Mouse (Mus musculus) activated CD4-positive, CD25-positive, alpha-beta regulatory T cell, adult 4 months (primary cell): ENCODE results near the gene Lmna. TPM values are rescaled to one million over a fixed set of nuclear protein-coding genes. Genes with fewer than 3 reads are reported as not detected.
A peak's percentile ranks its signal among the peaks of the same experiment; 100 is the strongest.

ENCODE experiments used
- ATAC-seq: one replicate; pipeline ENCODE4 v1.8.0; 2017
- polyA plus RNA-seq, 2 experiments: library from polyadenylated mRNA; unstranded; fragments of 100-300 nt; shearing (Covaris generic); gene quantifications; one replicate each; pipeline ENCODE4 v1.2.1; 2017

Gene Lmna
- polyA plus RNA-seq, 2 experiments from 2014 or later = 4.6 to 6.4 TPM

GRCm38 (mm10) chr3:88500087-88500486, 9.7 kb downstream of the Lmna start:
- ATAC-seq = no peak

- ATAC-seq = no peak
These were observed 10.2 kb downstream of the Lmna start for GRCm38 (mm10) chr3:88499580-88499979.

DNA sequence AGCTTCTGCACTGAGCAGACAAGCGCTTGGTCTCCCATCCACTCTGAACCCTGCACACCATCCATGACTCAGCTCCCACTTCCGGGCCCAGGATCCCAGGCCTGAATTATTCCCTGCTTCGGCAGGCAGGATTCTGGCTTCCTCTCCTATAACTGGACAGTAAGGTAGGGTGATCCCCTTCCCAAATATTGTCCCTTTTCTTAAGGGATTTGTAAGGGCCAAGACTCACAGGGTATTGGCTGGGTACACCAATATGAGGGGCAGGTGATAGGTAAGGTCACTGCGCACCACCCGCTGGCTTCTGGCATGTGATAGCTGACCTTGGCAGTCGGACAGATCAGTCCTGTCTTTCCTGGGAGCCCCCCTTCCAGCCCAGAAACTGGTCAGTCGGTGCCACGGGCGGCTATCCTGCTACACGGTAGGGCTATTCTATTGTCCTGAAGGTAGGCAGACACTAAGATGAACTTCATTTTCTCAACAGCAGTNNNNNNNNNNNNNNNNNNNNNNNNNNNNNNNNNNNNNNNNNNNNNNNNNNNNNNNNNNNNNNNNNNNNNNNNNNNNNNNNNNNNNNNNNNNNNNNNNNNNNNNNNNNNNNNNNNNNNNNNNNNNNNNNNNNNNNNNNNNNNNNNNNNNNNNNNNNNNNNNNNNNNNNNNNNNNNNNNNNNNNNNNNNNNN, 13.9 kb downstream of the Lmna start:
- ATAC-seq = no peak

GRCm38 (mm10) chr3:88494836-88495628, 14.7 kb downstream of the Lmna start:
- no peak for ATAC-seq

DNA sequence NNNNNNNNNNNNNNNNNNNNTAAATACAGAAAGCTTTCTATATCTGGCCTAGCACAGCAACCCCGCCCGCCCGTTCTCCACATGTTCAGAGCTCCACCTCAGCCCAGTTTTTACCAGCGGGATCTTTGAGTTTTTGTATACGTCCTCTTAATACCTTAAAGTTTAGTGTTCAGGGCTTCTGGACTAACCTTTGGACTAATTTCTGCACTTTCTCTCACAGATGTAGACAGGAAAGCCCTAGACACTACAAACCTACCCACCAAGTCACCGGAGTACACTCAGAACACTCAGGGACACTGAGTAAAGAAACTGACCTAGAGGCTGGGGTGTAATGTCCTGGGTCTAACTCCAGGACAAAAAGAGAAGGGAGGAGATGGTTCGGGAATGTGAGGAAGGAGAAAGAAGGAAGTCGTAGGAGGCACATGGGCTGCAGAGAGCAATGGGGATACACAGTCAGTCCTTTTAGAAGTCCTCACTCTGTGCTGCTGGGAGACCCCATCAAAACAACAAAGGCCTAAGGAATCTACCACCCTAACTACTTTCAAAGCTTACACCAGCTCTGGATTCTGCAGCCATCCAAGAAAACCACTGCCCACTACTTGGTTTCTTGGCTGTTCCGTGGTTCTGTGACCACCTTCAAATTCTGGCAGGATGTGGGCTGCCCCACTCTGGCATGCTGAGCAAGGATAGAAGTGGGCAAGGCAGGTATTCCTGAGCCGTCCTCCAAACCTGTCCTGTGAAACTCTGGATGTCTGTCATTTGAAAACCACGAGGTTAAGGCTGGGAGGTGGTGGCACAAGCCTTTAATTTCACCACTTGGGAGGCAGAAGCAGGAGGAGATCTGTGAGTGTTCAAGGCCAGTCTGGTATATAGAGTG, 15.8 kb downstream of the Lmna start:
- no peak for ATAC-seq

DNA sequence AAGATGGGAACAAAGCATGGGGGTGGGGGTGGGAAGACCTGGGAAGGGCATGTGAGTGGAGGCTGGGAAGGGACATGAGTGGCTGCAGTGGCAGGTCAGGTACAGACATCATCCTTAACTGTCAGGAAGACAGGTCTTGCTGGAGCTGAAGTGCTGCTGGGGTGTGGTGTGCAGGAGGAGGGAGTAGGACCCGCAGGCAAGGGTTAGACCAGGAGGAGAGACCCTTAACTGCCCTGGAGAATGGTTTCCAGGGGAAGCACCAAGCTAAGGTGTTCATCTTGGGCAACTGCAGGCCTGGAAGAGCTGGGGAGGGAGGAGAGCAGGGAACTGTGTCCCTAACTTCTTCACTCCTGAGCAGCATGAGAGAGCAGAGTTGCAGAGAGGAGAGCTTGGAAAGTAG, 22.4 kb downstream of the Lmna start:
- no peak for ATAC-seq

GRCm38 (mm10) chr3:88486887-88487286, 22.9 kb downstream of the Lmna start:
- ATAC-seq = no peak

- ATAC-seq = no peak
These were observed 23.7 kb downstream of the Lmna start for GRCm38 (mm10) chr3:88486043-88486442.

- ATAC-seq = no peak
These were observed 25.0 kb downstream of the Lmna start for GRCm38 (mm10) chr3:88484597-88485316.

DNA sequence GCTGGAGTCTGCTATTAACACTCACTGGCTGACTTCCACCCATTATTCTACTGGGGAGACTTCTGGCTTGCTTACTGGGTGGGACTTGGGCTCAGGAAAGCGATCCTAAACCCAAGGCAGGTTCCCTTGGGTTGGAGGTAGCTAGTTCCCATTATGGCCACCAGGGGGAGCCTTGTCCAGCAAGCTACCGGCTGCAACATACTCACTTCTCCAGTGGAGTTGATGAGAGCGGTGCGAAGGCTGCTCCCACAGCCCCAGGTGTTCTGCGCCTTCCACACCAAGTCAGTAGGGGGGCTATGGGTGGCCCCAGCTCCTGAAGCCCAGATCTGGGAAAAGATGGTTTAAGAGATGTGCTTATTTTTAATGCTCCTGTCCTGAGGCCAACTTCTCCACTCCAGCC, 26.1 kb downstream of the Lmna start:
- peak; percentile 63 for ATAC-seq

GRCm38 (mm10) chr3:88483141-88483540, 26.6 kb downstream of the Lmna start:
- ATAC-seq = no peak

DNA sequence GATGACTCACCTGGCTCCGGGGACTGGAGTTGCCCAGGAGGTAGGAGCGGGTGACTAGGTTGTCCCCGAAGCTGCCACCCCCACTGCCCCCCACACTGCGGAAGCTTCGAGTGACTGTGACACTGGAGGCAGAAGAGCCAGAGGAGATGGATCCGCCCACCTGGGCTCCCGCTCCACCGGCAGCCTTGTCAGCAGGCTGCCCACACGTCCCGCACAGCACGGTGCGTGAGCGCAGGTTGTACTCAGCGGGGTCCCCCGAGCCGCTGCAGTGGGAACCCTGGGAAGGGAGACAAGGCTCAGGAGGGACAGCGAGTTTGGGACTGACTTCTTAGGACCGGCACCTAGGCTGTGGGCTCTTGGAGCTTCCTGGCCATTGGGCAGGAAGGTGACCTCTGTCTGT, 27.4 kb downstream of the Lmna start:
- no peak for ATAC-seq

- no peak for ATAC-seq
These were observed 28.2 kb downstream of the Lmna start for GRCm38 (mm10) chr3:88481372-88482040.

DNA sequence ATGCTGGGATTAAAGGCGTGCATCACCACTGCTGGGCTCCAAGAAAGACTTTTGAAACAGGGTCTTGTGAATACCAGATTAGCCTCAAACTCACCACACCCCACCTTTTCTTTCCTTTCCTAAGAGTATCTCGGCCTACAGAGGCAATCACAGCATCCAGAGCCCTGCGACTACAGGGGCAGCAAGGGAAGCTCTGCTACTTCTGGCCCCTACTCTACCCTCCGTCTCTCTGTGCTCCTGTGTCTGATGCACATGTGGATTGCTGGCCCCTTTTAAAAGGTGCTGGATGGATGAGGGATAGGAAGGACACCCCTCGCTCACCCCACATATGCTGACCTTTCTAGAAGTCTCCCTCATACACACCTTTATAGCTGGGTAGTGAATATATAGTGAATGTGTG, 29.1 kb downstream of the Lmna start:
- ATAC-seq = no peak

DNA sequence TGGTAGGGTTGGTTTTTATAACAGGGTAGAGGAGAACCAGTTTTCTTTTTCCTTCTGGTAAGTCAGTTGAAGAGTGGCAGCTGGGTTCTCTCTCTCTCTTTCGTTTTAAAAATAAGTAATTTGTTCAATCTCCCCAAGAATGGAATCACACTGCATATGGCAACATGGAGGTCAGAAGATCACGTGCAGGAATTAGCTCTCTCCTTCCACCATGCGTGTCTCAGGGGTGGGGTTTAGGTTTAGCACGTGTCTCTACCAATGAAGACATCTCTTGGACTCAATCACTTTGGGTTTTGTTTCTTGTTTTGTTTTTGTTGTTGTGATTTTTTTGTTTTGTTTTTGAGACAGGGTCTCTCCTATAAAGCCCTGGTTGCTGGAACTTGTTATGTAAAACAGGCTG, 29.9 kb downstream of the Lmna start:
- ATAC-seq = no peak

DNA sequence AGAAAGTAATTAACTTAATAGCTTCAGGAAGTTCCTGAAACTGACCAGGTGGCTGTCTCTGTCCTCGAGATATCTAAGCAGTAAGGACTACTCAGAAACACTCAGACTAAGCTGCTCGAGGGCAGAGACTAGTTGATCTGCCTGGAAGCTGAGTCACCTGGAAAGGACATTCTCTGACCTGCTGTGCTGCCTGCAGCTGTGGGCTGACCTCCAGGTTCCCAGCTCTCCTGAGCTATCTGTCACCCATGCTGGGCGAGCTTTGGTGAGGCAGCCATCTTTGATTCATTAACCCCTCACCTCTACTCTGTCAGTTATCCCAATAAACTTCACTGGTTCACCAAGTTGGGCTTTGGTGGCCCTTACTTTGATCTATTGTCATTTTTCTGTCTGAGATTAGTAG, 30.6 kb downstream of the Lmna start:
- ATAC-seq = no peak

- peak; percentile 68 for ATAC-seq
These were observed 32.0 kb downstream of the Lmna start for GRCm38 (mm10) chr3:88477735-88478134.

DNA sequence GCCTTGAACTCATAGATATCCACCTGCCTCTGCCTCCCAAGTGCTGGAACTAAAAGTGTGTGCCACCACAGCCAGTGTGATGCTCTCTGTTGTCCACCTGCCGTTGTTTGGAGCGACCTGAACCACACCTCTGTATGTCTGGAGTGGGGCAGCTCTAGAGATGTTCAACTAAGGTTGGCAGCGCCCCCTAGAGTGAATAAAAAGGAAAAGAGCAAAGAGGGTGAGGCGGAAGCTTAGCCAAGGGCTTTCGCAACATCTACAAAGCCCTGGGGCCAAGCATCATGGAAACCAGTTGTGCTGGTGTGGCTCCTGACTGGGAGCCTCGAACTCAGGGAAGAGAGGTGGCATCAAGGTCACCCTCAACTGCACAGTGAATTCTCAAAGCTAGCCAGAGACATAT, 33.4 kb downstream of the Lmna start:
- no peak for ATAC-seq

DNA sequence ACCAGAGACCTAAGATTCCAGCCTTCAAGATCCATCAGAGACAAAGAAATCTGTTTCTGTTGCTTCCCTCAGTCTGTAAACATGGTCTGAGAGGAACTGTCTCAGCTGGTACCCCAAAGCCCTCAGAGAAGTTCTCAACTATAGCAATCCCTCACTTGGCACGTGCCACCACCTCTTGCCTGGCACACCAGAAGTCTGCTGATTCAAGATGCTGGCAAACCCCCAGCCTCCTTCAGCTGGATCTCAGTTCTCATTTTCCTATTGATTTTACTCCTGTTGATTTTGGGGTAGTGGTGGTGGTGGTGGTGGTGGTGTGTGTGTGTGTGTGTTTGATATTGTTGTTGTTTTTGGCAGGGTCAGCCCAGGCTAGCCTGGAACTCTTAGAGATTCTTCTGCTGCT, 36.2 kb downstream of the Lmna start:
- ATAC-seq = no peak

GRCm38 (mm10) chr3:88473020-88473419, 36.7 kb downstream of the Lmna start:
- ATAC-seq = no peak

DNA sequence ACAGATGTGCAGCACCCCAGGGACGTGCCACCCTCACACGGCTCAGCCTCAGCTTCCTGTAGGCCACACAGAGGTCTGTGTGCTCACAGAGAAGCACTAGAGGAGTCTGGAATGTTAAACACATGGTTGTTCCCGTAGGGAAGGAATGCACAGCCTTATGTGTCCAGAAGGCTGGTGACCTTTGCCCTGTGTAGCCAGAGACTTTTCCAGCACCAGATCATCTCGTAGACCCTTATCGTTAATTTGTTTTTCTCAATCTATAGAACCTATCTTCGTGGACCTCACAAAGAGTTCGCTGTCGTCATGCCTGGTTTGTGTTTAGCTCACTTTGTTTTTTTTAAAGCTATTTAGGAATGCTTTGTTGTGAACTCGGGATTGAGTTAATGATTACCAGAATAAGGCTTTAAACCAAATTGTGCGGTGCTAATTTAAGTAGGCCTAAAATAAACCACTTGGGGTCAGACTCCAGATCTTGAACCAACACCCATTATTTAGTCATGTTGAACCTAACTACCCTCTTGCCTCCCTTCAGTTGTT, 38.7 kb downstream of the Lmna start:
- ATAC-seq = no peak

- ATAC-seq = no peak
These were observed 40.3 kb downstream of the Lmna start for GRCm38 (mm10) chr3:88469466-88469865.
